Mouse (Mus musculus): Measurements from ENCODE around the gene Rufy1. TPM values are rescaled to one million over a fixed set of nuclear protein-coding genes. Genes with fewer than 3 reads are reported as not detected.
"Not testable (repeated sequence)": the region's sequence is repeated elsewhere in the genome, so short reads cannot be mapped to it uniquely, and the experiment has no call there.

Gene Rufy1
- total RNA-seq (2022): 10 to 100 TPM; 28.2 to 31.5 (median 29.8) TPM

- DNase-seq (ENCODE audit: low spot score in 2 of 2): peak; percentile 75 to 79
Observed at GRCm38 (mm10) chr11:50430277-50431133, at the start of gene Rufy1. Gene Rufy1, minus strand, starts transcription at chr11:50431125.

GRCm38 (mm10) chr11:50478072-50478471, 47.1 kb upstream of the Rufy1 start:
- no peak for DNase-seq (ENCODE audit: low spot score in 2 of 2)

- DNase-seq (ENCODE audit: low spot score in 2 of 2): no peak
Observed at GRCm38 (mm10) chr11:50477486-50478070, 46.7 kb upstream of the Rufy1 start.

GRCm38 (mm10) chr11:50476971-50477370, 46.0 kb upstream of the Rufy1 start:
- no peak for DNase-seq (ENCODE audit: low spot score in 2 of 2)

- DNase-seq (ENCODE audit: low spot score in 2 of 2): no peak
Observed at GRCm38 (mm10) chr11:50473933-50474332, 43.0 kb upstream of the Rufy1 start.

GRCm38 (mm10) chr11:50472161-50472939, 41.4 kb upstream of the Rufy1 start:
- no peak for DNase-seq (ENCODE audit: low spot score in 2 of 2)

GRCm38 (mm10) chr11:50461481-50461880, 30.6 kb upstream of the Rufy1 start:
- DNase-seq (ENCODE audit: low spot score in 2 of 2): no peak

- DNase-seq (ENCODE audit: low spot score in 2 of 2): no peak
Observed at GRCm38 (mm10) chr11:50459250-50459649, 28.3 kb upstream of the Rufy1 start.

- no peak for DNase-seq (ENCODE audit: low spot score in 2 of 2)
Observed at GRCm38 (mm10) chr11:50457111-50457911, 26.4 kb upstream of the Rufy1 start.

- DNase-seq (ENCODE audit: low spot score in 2 of 2): no peak
Observed at GRCm38 (mm10) chr11:50456455-50456854, 25.5 kb upstream of the Rufy1 start.

GRCm38 (mm10) chr11:50454934-50455333, 24.0 kb upstream of the Rufy1 start:
- no peak for DNase-seq (ENCODE audit: low spot score in 2 of 2)

- DNase-seq (ENCODE audit: low spot score in 2 of 2): no peak
Observed at GRCm38 (mm10) chr11:50450236-50450635, 19.3 kb upstream of the Rufy1 start.

GRCm38 (mm10) chr11:50448163-50448562, 17.2 kb upstream of the Rufy1 start:
- not testable (repeated sequence) for DNase-seq (ENCODE audit: low spot score in 2 of 2)

GRCm38 (mm10) chr11:50443259-50444065, 12.5 kb upstream of the Rufy1 start:
- DNase-seq (ENCODE audit: low spot score in 2 of 2): no peak

- DNase-seq (ENCODE audit: low spot score in 2 of 2): peak; percentile 30 to 86
Observed at GRCm38 (mm10) chr11:50441637-50442036, 10.7 kb upstream of the Rufy1 start.

GRCm38 (mm10) chr11:50440691-50441090, 9.8 kb upstream of the Rufy1 start:
- DNase-seq (ENCODE audit: low spot score in 2 of 2): no peak

- DNase-seq (ENCODE audit: low spot score in 2 of 2): no peak
Observed at GRCm38 (mm10) chr11:50439857-50440256, 8.9 kb upstream of the Rufy1 start.

- no peak for DNase-seq (ENCODE audit: low spot score in 2 of 2)
Observed at GRCm38 (mm10) chr11:50432896-50433295, 2.0 kb upstream of the Rufy1 start.

GRCm38 (mm10) chr11:50432069-50432440, 1.1 kb upstream of the Rufy1 start:
- DNase-seq (ENCODE audit: low spot score in 2 of 2): no peak

Data from left cerebral cortex, adult 8-10 months (tissue).